Mouse (Mus musculus): ENCODE results near the gene Btbd35f24. TPM values are rescaled to one million over a fixed set of nuclear protein-coding genes. Genes with fewer than 3 reads are reported as not detected.
"Not testable (repeated sequence)": the region's sequence is repeated elsewhere in the genome, so short reads cannot be mapped to it uniquely, and the experiment has no call there.

Gene Btbd35f24
- polyA plus RNA-seq (2017; shearing (Covaris generic)): not detected

GRCm38 (mm10) chrX:3195727-3196126 is at the start of gene Btbd35f24:
TSS of gene Btbd35f24 (minus strand) at chrX:3195827.
- ATAC-seq: not testable (repeated sequence)

Other genes with a start within 250 kb of the Btbd35f24 start
- gene Btbd35f23, start 119.0 kb downstream of the Btbd35f24 start, polyA plus RNA-seq (2017; shearing (Covaris generic)): not detected
- not detected for gene Btbd35f11, start 247.9 kb upstream of the Btbd35f24 start, polyA plus RNA-seq (2017; shearing (Covaris generic))